ENCODE assay signal across 8 mouse cellular contexts in genomic region chr1:52498786-52499450, GRCm38 (mm10). TPM values are rescaled to one million over a fixed set of nuclear protein-coding genes. Genes with fewer than 3 reads are reported as not detected.
A peak's percentile ranks its signal among the peaks of the same experiment; 100 is the strongest.
DNase-seq lines count a peak whose midpoint lies in the region; ATAC-seq and TF ChIP-seq lines count a peak whose summit lies in the region.

No protein-coding gene starts in this region.

- H3K9ac ChIP-seq in heart, postnatal 0 days (replicated peaks; ENCODE audit: low read depth, low read length): peak overlapping the region; percentile 94
- H3K9ac ChIP-seq in hindbrain, embryonic 14.5 days: peak overlapping the region; percentile 88
- no peak overlapping the region; the same call in 1 of the 2 replicates for H3K9ac ChIP-seq in midbrain, embryonic 14.5 days (replicated peaks; ENCODE audit: low read length)

- H3K4me1 ChIP-seq in heart, postnatal 0 days (ENCODE audit: control insufficient read depth, insufficient read depth): peaks cover 14% of the 10 kb centered on the region
- peaks cover 26% of the 10 kb centered on the region for H3K4me1 ChIP-seq in bone marrow macrophage, adult 2 months (ENCODE audit: control insufficient read depth, insufficient read depth, low read length)
- 0 out of 2 replicates have a peak, but pooled peaks cover 5% of the 10 kb centered on the region for H3K4me1 ChIP-seq in hindbrain, embryonic 14.5 days (replicated peaks; ENCODE audit: control insufficient read depth, insufficient read depth, low read length)
- H3K4me1 ChIP-seq in midbrain, embryonic 14.5 days (ENCODE audit: control insufficient read depth, insufficient read depth, low read length): 0 out of 2 replicates have a peak, but pooled peaks cover 3% of the 10 kb centered on the region

- DNase-seq in heart, postnatal 0 days (ENCODE audit: low spot score): peak; percentile 33
- no peak for DNase-seq in heart, adult 11 months
- no peak for DNase-seq in hindbrain, embryonic 14.5 days (ENCODE audit: low spot score)
- DNase-seq in midbrain, embryonic 14.5 days: peak; percentile 27
- no peak for DNase-seq in cerebellum, adult 8-10 months
- DNase-seq in right cerebral cortex, postnatal 36 days (ENCODE audit: low spot score in 2 of 2): no peak
- no peak for DNase-seq in left cerebral cortex, adult 18-20 months (ENCODE audit: low spot score in 2 of 2)

- TF ChIP-seq POLR2A in bone marrow macrophage, adult 2 months (IDR thresholded peaks at IDR 0.05; ENCODE audit: borderline replicate concordance, low read depth, low read length): no peak

- H3K27me3 ChIP-seq in heart, postnatal 0 days (ENCODE audit: control insufficient read depth, insufficient read depth, low read length): no peaks in the 10 kb centered on the region
- H3K27me3 ChIP-seq in hindbrain, embryonic 14.5 days (ENCODE audit: control insufficient read depth, insufficient read depth, low read length): no peaks in the 10 kb centered on the region
- H3K27me3 ChIP-seq in midbrain, embryonic 14.5 days (ENCODE audit: control insufficient read depth, insufficient read depth, low read length): no peaks in the 10 kb centered on the region

- TF ChIP-seq CTCF in heart, postnatal 0 days (IDR thresholded peaks at IDR 0.05; ENCODE audit: low read depth): no peak
- TF ChIP-seq CTCF in bone marrow macrophage, adult 2 months (IDR thresholded peaks at IDR 0.05; ENCODE audit: low read depth, low read length): no peak

- H3K4me2 ChIP-seq in heart, postnatal 0 days (ENCODE audit: low read depth, low read length): peak overlapping the region; percentile 74
- H3K4me2 ChIP-seq in hindbrain, embryonic 14.5 days (replicated peaks): peak overlapping the region; percentile 87
- H3K4me2 ChIP-seq in midbrain, embryonic 14.5 days (ENCODE audit: low read length): peak overlapping the region; percentile 92

- H3K9me3 ChIP-seq in heart, postnatal 0 days (replicated peaks; ENCODE audit: control insufficient read depth, low read length): no peaks in the 10 kb centered on the region
- no peaks in the 10 kb centered on the region for H3K9me3 ChIP-seq in hindbrain, embryonic 14.5 days (ENCODE audit: control insufficient read depth, low read length)
- no peaks in the 10 kb centered on the region for H3K9me3 ChIP-seq in midbrain, embryonic 14.5 days (ENCODE audit: control insufficient read depth, low read length)

- ATAC-seq in heart, postnatal 0 days (ENCODE audit: insufficient read depth, low read depth): no peak
- ATAC-seq in hindbrain, embryonic 14.5 days (ENCODE audit: low FRiP score): no peak
- ATAC-seq in midbrain, embryonic 14.5 days (ENCODE audit: low FRiP score, low TSS enrichment): no peak

- TF ChIP-seq EP300 in heart, postnatal 0 days (IDR thresholded peaks at IDR 0.05; ENCODE audit: low read depth): no peak

- H3K4me3 ChIP-seq in heart, postnatal 0 days (ENCODE audit: low read depth, low read length): peak overlapping the region; percentile 90
- peak overlapping the region; percentile 74 for H3K4me3 ChIP-seq in bone marrow macrophage, adult 2 months (ENCODE audit: insufficient read depth, low read length)
- peak overlapping the region; percentile 85 for H3K4me3 ChIP-seq in hindbrain, embryonic 14.5 days (replicated peaks; ENCODE audit: low read length)
- H3K4me3 ChIP-seq in midbrain, embryonic 14.5 days (replicated peaks; ENCODE audit: low read depth, low read length): peak overlapping the region; percentile 74

- WGBS in heart, postnatal 0 days: 4% methylated on average over 6 of the region's 6 CpGs
- WGBS in hindbrain, embryonic 14.5 days: 19% methylated on average over 6 of the region's 6 CpGs
- 16% methylated on average over 6 of the region's 6 CpGs for WGBS in midbrain, embryonic 14.5 days

- H3K36me3 ChIP-seq in heart, postnatal 0 days (replicated peaks; ENCODE audit: control insufficient read depth, insufficient read depth, low read length): no peaks in the 10 kb centered on the region
- no peaks in the 10 kb centered on the region for H3K36me3 ChIP-seq in hindbrain, embryonic 14.5 days (replicated peaks; ENCODE audit: control insufficient read depth, insufficient read depth)
- no peaks in the 10 kb centered on the region for H3K36me3 ChIP-seq in midbrain, embryonic 14.5 days (ENCODE audit: control insufficient read depth, insufficient read depth, low read length)

- no peak overlapping the region for H3K27ac ChIP-seq in heart, postnatal 0 days (ENCODE audit: low read depth)
- no peak overlapping the region for H3K27ac ChIP-seq in bone marrow macrophage, adult 2 months (ENCODE audit: insufficient read depth, low read depth, low read length)
- no peak overlapping the region for H3K27ac ChIP-seq in hindbrain, embryonic 14.5 days
- no peak overlapping the region for H3K27ac ChIP-seq in midbrain, embryonic 14.5 days (replicated peaks; ENCODE audit: low read depth, low read length)

RNA-seq across cellular contexts. Expression of gene Nab1, which starts 1.6 kb away (rescaled TPM):
- 23.7 and 31.9 TPM in 2 replicates for total RNA-seq in heart, postnatal 0 days (2014; rRNA removed; ENCODE audit: low replicate concordance)
- polyA plus RNA-seq in heart, postnatal 0 days (2015; fragmentation: Nextera tagmentation; extraction: Ambion mirVana): 13.2 and 15.0 TPM in 2 replicates
- 50.2 and 54.4 TPM in 2 replicates for polyA plus RNA-seq in bone marrow macrophage, adult 2 months (2012; ENCODE audit: insufficient read depth, insufficient read length, missing spikeins)
- polyA plus RNA-seq in hindbrain, embryonic 14.5 days (2014; fragmentation: Nextera tagmentation; extraction: Ambion mirVana): 10.9 and 13.2 TPM in 2 replicates
- 5.3 and 6.0 TPM in 2 replicates for polyA plus RNA-seq in midbrain, embryonic 14.5 days (2014; fragmentation: Nextera tagmentation; extraction: Ambion mirVana)
- 10 to 100 TPM; 37.3 to 41.6 TPM for total RNA-seq in left cerebral cortex, adult 18-20 months (2021)

Comparison
In these comparisons a context has a peak if more than half of its experiments do, and no peak if none do; other contexts are left out.
1. DNase-seq: peak in heart, postnatal 0 days (single experiment) and midbrain, embryonic 14.5 days (single experiment); none in heart, adult 11 months (single experiment), hindbrain, embryonic 14.5 days (single experiment), cerebellum, adult 8-10 months (single experiment), right cerebral cortex, postnatal 36 days (0 of 2) and left cerebral cortex, adult 18-20 months (0 of 2).
2. Peak in every context shown above with its lines, with median percentiles within 50 percentile points of each other: H3K4me2 ChIP-seq and H3K4me3 ChIP-seq.